Mouse (Mus musculus) heart, postnatal 0 days (tissue): ENCODE data around the gene Fam187b. TPM values are rescaled to one million over a fixed set of nuclear protein-coding genes. Genes with fewer than 3 reads are reported as not detected.

ENCODE experiments used
- ATAC-seq: fragments of 200-750 bp; cut with Nextera tagmentation; 2 replicates; pipeline ENCODE4 v1.8.0; 2017; ENCODE audit warnings: low read depth, moderate number of reproducible peaks, moderate library complexity; ENCODE audit not compliant: insufficient read depth
- DNase-seq: peaks from one replicate; pipeline ENCODE4 v3.0.0-alpha.2; 2016; ENCODE audit warnings: low spot score
- H3K27ac ChIP-seq: fragments of 300-500 bp; sonication (generic); 2 replicates; pipeline ENCODE4 v1.5.1; 2014; ENCODE audit warnings: low read depth, mild to moderate bottlenecking
- H3K27me3 ChIP-seq: fragments of 300-500 bp; sonication (generic); 2 replicates; pipeline ENCODE4 v1.6.1; 2014; ENCODE audit warnings: low read length, mixed read lengths; ENCODE audit not compliant: control insufficient read depth, insufficient read depth
- H3K36me3 ChIP-seq: fragments of 300-500 bp; sonication (generic); replicated peaks from 2 replicates; pipeline ENCODE4 v1.6.1; 2014; ENCODE audit warnings: low read length, mixed read lengths; ENCODE audit not compliant: control insufficient read depth, insufficient read depth
- H3K4me1 ChIP-seq: fragments of 300-500 bp; sonication (generic); 2 replicates; pipeline ENCODE4 v1.6.1; 2014; ENCODE audit warnings: antibody characterized with exemption; ENCODE audit not compliant: control insufficient read depth, insufficient read depth
- H3K4me2 ChIP-seq: fragments of 300-500 bp; sonication (generic); 2 replicates; pipeline ENCODE4 v1.6.1; 2014; ENCODE audit warnings: low read depth, mild to moderate bottlenecking, low read length, moderate library complexity
- H3K4me3 ChIP-seq: fragments of 300-500 bp; sonication (generic); 2 replicates; pipeline ENCODE4 v1.5.1; 2014; ENCODE audit warnings: low read depth, low read length
- H3K9ac ChIP-seq: fragments of 300-500 bp; sonication (generic); replicated peaks from 2 replicates; pipeline ENCODE4 v1.6.1; 2014; ENCODE audit warnings: low read depth, low read length, mixed read lengths
- H3K9me3 ChIP-seq: fragments of 300-500 bp; sonication (generic); replicated peaks from 2 replicates; pipeline ENCODE4 v1.6.1; 2016; ENCODE audit warnings: low read length; ENCODE audit not compliant: control insufficient read depth
- CTCF ChIP-seq: IDR thresholded peaks from 2 replicates; pipeline ENCODE4 v1.5.1; 2016; ENCODE audit warnings: antibody characterized with exemption, control low read depth, low read depth
- EP300 ChIP-seq: IDR thresholded peaks from 2 replicates; pipeline ENCODE4 v1.6.1; 2016; ENCODE audit warnings: antibody characterized with exemption, low read depth
- WGBS: fragments of 180-500 bp; shearing (Covaris S2); extraction: QIAGEN DNeasy Blood & Tissue Kit; methylation state at CpG from one replicate; pipeline ENCODE4 v1.1.7; 2014; 5-methylcytosine and 5-hydroxymethylcytosine counted together
- polyA plus RNA-seq: library from polyadenylated mRNA; unstranded; fragments of >200 nt; fragmentation: Nextera tagmentation; extraction: Ambion mirVana; gene quantifications from 2 replicates; pipeline ENCODE4 v1.2.1, GENCODE M21; 2015
- total RNA-seq: library from RNA; depleted of rRNA; stranded (reverse); fragments of >200 nt; gene quantifications from 2 replicates; pipeline ENCODE4 v1.2.3, GENCODE M21; 2014; ENCODE audit warnings: low replicate concordance; rRNA removed

Gene Fam187b
- total and polyA plus RNA-seq, 2 experiments from 2014 or later: 0.18 TPM; not detected in 1

DNA sequence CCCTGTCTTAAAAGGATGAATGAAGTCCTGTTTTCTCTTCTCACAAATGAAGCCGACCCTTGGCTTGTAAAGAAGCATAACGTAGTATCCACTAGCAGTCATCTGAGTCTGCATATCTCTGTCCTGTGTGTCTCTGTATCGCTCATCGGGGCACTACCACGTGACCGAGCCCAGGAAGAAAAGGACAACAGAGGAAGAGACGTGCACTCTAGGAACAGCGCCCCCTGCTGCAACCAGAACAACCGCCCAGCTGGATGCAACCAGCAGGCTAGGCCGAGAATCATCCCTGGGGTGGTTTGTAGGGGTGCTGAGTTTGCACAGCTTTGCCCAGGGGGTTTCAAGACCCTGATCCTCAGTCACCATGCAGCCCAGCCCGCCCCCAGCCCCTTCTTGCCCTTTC is 61.2 kb downstream of the Fam187b start:
- peak; percentile 19 for TF ChIP-seq CTCF
- no peak for TF ChIP-seq EP300
- no peak for ATAC-seq
- Histone ChIP-seq H3K27me3 (no peaks in the 10 kb centered on the region), H3K4me2 (no peak overlapping the region), H3K4me3 (no peak overlapping the region), H3K9me3 (no peaks in the 10 kb centered on the region), H3K27ac (no peak overlapping the region; the same call in 1 of the 2 replicates), H3K9ac (no peak overlapping the region), H3K36me3 (0 out of 2 replicates have a peak, but pooled peaks cover 21% of the 10 kb centered on the region), H3K4me1 (no peaks in the 10 kb centered on the region)
- 61% methylated on average over 11 of the region's 11 CpGs for WGBS
- no peak for DNase-seq

DNA sequence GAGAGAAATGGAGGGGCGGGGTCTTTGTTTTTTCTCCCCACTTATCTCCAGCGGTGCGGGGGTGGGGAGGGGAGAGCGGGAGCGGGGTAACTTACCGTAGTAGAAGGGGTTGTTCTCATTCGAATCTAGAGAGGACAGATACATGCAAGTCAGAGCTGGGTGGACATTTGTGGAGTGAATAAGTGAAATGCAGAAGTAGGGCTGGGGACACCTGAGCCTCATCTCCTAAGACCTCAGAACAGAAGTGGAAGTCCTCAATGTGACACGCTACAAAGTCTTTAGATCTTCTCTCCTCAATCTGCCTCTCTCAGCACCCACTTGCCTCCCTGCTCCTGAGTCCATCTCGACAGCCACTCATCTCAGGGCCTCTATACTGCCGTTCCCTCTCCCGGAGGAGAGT is 61.7 kb downstream of the Fam187b start:
- Histone ChIP-seq H3K4me1 (no peaks in the 10 kb centered on the region), H3K4me3 (no peak overlapping the region), H3K4me2 (no peak overlapping the region), H3K9me3 (no peaks in the 10 kb centered on the region), H3K36me3 (0 out of 2 replicates have a peak, but pooled peaks cover 21% of the 10 kb centered on the region), H3K27ac (no peak overlapping the region), H3K9ac (no peak overlapping the region), H3K27me3 (no peaks in the 10 kb centered on the region)
- DNase-seq (no peak), ATAC-seq (no peak)
- 73% methylated on average over 11 of the region's 11 CpGs for WGBS
- TF ChIP-seq CTCF: no peak
- TF ChIP-seq EP300: no peak

DNA sequence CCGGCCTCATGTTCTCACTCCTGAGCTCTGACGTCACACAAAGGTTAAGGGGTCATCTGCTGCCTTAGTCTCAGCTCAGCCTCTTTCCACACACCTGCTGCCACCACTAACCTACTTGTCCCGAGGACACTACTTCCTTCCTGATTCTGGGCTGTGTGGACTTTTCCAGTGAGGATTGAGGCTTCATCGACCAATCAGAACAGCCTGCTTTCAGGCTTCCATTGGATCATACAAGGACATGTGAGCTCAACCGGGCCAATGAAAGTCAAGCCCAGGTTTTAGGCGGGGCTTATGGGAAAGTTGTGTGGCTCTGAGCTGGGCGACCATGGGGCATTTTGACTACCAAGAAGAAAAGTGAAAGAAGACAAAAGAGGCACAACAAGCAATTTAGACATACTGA is 63.3 kb downstream of the Fam187b start:
- Histone ChIP-seq H3K4me2 (no peak overlapping the region), H3K4me1 (peaks cover 2% of the 10 kb centered on the region; the same call in 1 of the 2 replicates), H3K36me3 (0 out of 2 replicates have a peak, but pooled peaks cover 21% of the 10 kb centered on the region), H3K27ac (no peak overlapping the region), H3K9ac (no peak overlapping the region), H3K9me3 (no peaks in the 10 kb centered on the region), H3K27me3 (peaks cover 13% of the 10 kb centered on the region), H3K4me3 (no peak overlapping the region)
- TF ChIP-seq EP300 (no peak), CTCF (no peak)
- ATAC-seq: no peak
- no peak for DNase-seq
- 67% methylated on average over 7 of the region's 7 CpGs for WGBS

DNA sequence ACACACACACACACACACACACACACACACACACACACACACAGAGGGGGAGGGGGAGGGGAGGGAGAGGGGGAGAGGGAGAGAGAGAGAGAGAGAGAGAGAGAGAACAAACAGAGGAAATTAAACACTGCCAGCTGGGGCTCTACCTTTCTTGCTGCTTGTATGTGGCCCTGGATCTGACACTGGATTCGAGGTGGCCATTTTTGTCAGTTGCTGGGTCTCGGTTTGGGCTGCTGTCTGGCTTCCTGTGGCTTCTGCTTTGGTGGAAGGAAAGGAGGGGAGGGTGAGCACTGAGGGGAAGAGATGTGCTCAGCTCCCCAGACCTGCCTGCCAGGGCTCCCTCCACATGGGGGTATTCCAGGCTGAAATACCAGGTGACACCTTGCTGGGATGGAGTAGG is 64.1 kb downstream of the Fam187b start:
- no peak for DNase-seq
- Histone ChIP-seq H3K9me3 (no peaks in the 10 kb centered on the region), H3K4me3 (no peak overlapping the region), H3K27ac (no peak overlapping the region), H3K9ac (no peak overlapping the region), H3K27me3 (peaks cover 21% of the 10 kb centered on the region), H3K4me2 (no peak overlapping the region), H3K36me3 (0 out of 2 replicates have a peak, but pooled peaks cover 21% of the 10 kb centered on the region), H3K4me1 (peaks cover 7% of the 10 kb centered on the region; the same call in 1 of the 2 replicates)
- TF ChIP-seq EP300: no peak
- no peak for TF ChIP-seq CTCF
- whole genome bisulfite sequencing: 62% methylated on average over 2 of the region's 2 CpGs
- ATAC-seq: no peak

DNA sequence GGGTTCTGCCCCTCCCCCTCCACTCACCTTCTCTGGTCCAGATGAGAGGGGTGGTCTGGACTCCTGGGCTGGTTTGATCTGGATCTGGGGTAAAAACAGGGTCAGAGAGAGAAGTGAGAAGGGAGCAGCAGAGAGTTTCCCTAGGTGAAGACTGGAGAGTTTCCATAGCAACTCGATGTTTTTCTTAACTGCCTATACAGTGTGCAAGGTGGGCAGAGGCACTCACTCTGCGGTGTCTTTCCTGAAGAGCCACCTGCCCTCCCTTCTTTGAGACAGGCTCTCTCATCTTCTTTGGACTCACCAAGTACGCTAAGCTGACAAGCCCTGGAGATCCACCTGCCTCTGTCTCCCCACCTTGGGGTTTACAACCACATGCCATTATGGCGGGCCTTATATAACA is 65.4 kb downstream of the Fam187b start:
- Histone ChIP-seq H3K27ac (no peak overlapping the region), H3K27me3 (peaks cover 31% of the 10 kb centered on the region), H3K4me3 (no peak overlapping the region), H3K4me1 (peaks cover 7% of the 10 kb centered on the region; the same call in 1 of the 2 replicates), H3K4me2 (no peak overlapping the region), H3K9ac (no peak overlapping the region), H3K36me3 (0 out of 2 replicates have a peak, but pooled peaks cover 21% of the 10 kb centered on the region), H3K9me3 (no peaks in the 10 kb centered on the region)
- ATAC-seq: no peak
- TF ChIP-seq CTCF (no peak), EP300 (no peak)
- WGBS: 87% methylated on average over 4 of the region's 4 CpGs
- DNase-seq: no peak

Other genes with a start within 250 kb of the Fam187b start
- gene Tmem147, start 244.2 kb upstream of the Fam187b start, total RNA-seq: 228 and 261 TPM in 2 replicates
- 283 and 304 TPM in 2 replicates for gene Tmem147, start 244.2 kb upstream of the Fam187b start, polyA plus RNA-seq
- gene Gapdhs, start 230.1 kb upstream of the Fam187b start, total RNA-seq: not detected in 2 replicates
- gene Gapdhs, start 230.1 kb upstream of the Fam187b start, polyA plus RNA-seq: 0.16 TPM in 1 of 2 replicates, not detected in the other
- 0.23 and 4.6 TPM in 2 replicates for gene Sbsn, start 222.3 kb upstream of the Fam187b start, total RNA-seq
- 2.5 and 2.6 TPM in 2 replicates for gene Sbsn, start 222.3 kb upstream of the Fam187b start, polyA plus RNA-seq
- gene Dmkn, start 210.0 kb upstream of the Fam187b start, total RNA-seq: 1.1 and 8.1 TPM in 2 replicates
- 10.4 and 13.8 TPM in 2 replicates for gene Dmkn, start 210.0 kb upstream of the Fam187b start, polyA plus RNA-seq
- gene Krtdap, start 185.9 kb upstream of the Fam187b start, total RNA-seq: not detected in 2 replicates
- 0.40 and 1.3 TPM in 2 replicates for gene Krtdap, start 185.9 kb upstream of the Fam187b start, polyA plus RNA-seq
- not detected in 2 replicates for gene Ffar2, start 150.0 kb upstream of the Fam187b start, total RNA-seq
- gene Ffar2, start 150.0 kb upstream of the Fam187b start, polyA plus RNA-seq: 0.05 TPM in 2 replicates
- not detected in 2 replicates for gene Ffar3, start 117.6 kb upstream of the Fam187b start, total RNA-seq
- not detected in 2 replicates for gene Ffar3, start 117.6 kb upstream of the Fam187b start, polyA plus RNA-seq
- gene Ffar1, start 112.2 kb upstream of the Fam187b start, total RNA-seq: not detected in 2 replicates
- not detected in 2 replicates for gene Ffar1, start 112.2 kb upstream of the Fam187b start, polyA plus RNA-seq
- not detected in 2 replicates for gene Cd22, start 93.4 kb upstream of the Fam187b start, total RNA-seq
- gene Cd22, start 93.4 kb upstream of the Fam187b start, polyA plus RNA-seq: 0.08 and 0.23 TPM in 2 replicates
- gene Mag, start 58.9 kb upstream of the Fam187b start, total RNA-seq: 0.38 and 1.2 TPM in 2 replicates
- gene Mag, start 58.9 kb upstream of the Fam187b start, polyA plus RNA-seq: 0.07 and 0.10 TPM in 2 replicates
- not detected in 2 replicates for gene Hamp2, start 49.1 kb upstream of the Fam187b start, total RNA-seq
- gene Hamp2, start 49.1 kb upstream of the Fam187b start, polyA plus RNA-seq: 0.44 TPM in 1 of 2 replicates, not detected in the other
- gene Hamp, start 29.8 kb upstream of the Fam187b start, total RNA-seq: 42.0 TPM in 1 of 2 replicates, not detected in the other
- gene Hamp, start 29.8 kb upstream of the Fam187b start, polyA plus RNA-seq: 1.7 and 4.0 TPM in 2 replicates
- 101 and 109 TPM in 2 replicates for gene Usf2, start 17.0 kb upstream of the Fam187b start, total RNA-seq
- 16.5 and 16.7 TPM in 2 replicates for gene Usf2, start 17.0 kb upstream of the Fam187b start, polyA plus RNA-seq
- 6.2 and 12.8 TPM in 2 replicates for gene Lsr, start 326 bp upstream of the Fam187b start, total RNA-seq
- gene Lsr, start 326 bp upstream of the Fam187b start, polyA plus RNA-seq: 4.0 and 4.1 TPM in 2 replicates
- gene Fxyd5, start 68.7 kb downstream of the Fam187b start, total RNA-seq: 54.3 and 69.7 TPM in 2 replicates
- 41.5 and 46.4 TPM in 2 replicates for gene Fxyd5, start 68.7 kb downstream of the Fam187b start, polyA plus RNA-seq
- 5.8 TPM in 1 of 2 replicates, not detected in the other for gene Fxyd7, start 77.7 kb downstream of the Fam187b start, total RNA-seq
- 0.67 and 0.72 TPM in 2 replicates for gene Fxyd7, start 77.7 kb downstream of the Fam187b start, polyA plus RNA-seq
- 499 and 572 TPM in 2 replicates for gene Fxyd1, start 83.4 kb downstream of the Fam187b start, total RNA-seq
- gene Fxyd1, start 83.4 kb downstream of the Fam187b start, polyA plus RNA-seq: 1,579 and 1,586 TPM in 2 replicates
- gene Lgi4, start 85.6 kb downstream of the Fam187b start, total RNA-seq: 0.27 and 2.7 TPM in 2 replicates
- gene Lgi4, start 85.6 kb downstream of the Fam187b start, polyA plus RNA-seq: 0.08 and 0.19 TPM in 2 replicates
- gene Fxyd3, start 102.9 kb downstream of the Fam187b start, total RNA-seq: 0.81 and 0.92 TPM in 2 replicates
- 0.66 and 2.4 TPM in 2 replicates for gene Fxyd3, start 102.9 kb downstream of the Fam187b start, polyA plus RNA-seq
- gene Hpn, start 141.5 kb downstream of the Fam187b start, total RNA-seq: 6.7 and 10.5 TPM in 2 replicates
- 1.3 and 1.7 TPM in 2 replicates for gene Hpn, start 141.5 kb downstream of the Fam187b start, polyA plus RNA-seq
- 4.7 and 28.3 TPM in 2 replicates for gene Scn1b, start 153.2 kb downstream of the Fam187b start, total RNA-seq
- 4.2 and 5.3 TPM in 2 replicates for gene Scn1b, start 153.2 kb downstream of the Fam187b start, polyA plus RNA-seq
- 53.9 and 57.2 TPM in 2 replicates for gene Gramd1a, start 182.1 kb downstream of the Fam187b start, total RNA-seq
- 25.9 and 27.0 TPM in 2 replicates for gene Gramd1a, start 182.1 kb downstream of the Fam187b start, polyA plus RNA-seq